In genomic region chr5:125111137-125111536, GRCm38 (mm10) we compare ENCODE assay signal across 8 mouse cellular contexts.
DNase-seq lines count a peak whose midpoint lies in the region; ATAC-seq and TF ChIP-seq lines count a peak whose summit lies in the region.

No protein-coding gene starts in this region.

- no peaks in the 10 kb centered on the region for H3K9me3 ChIP-seq in kidney, embryonic 16.5 days (ENCODE audit: low read length)
- H3K9me3 ChIP-seq in hindbrain, embryonic 14.5 days (ENCODE audit: control insufficient read depth, low read length), result no peaks in the 10 kb centered on the region

- TF ChIP-seq CTCF in gastrocnemius, adult 2 months (IDR thresholded peaks at IDR 0.05), result no peak

- H3K27ac ChIP-seq in kidney, embryonic 16.5 days (ENCODE audit: low read length), result peak overlapping the region; percentile 51
- H3K27ac ChIP-seq in gastrocnemius, adult 2 months, result peak overlapping the region; percentile 40; the same call in 1 of the 2 replicates
- peak overlapping the region; percentile 82 for H3K27ac ChIP-seq in hindbrain, embryonic 14.5 days

- WGBS in kidney, embryonic 16.5 days, result 32% methylated on average over 6 of the region's 6 CpGs
- 45% methylated on average over 6 of the region's 6 CpGs for WGBS in hindbrain, embryonic 14.5 days

- H3K36me3 ChIP-seq in kidney, embryonic 16.5 days (ENCODE audit: insufficient read depth, low read length), result peaks cover 38% of the 10 kb centered on the region
- peaks cover 44% of the 10 kb centered on the region for H3K36me3 ChIP-seq in hindbrain, embryonic 14.5 days (replicated peaks; ENCODE audit: control insufficient read depth, insufficient read depth)

- intact Hi-C loops in gastrocnemius, adult 2 months (cut with DNase I), result no loop called here

- H3K4me1 ChIP-seq in kidney, embryonic 16.5 days (ENCODE audit: insufficient read depth, low read length), result peaks cover 38% of the 10 kb centered on the region
- H3K4me1 ChIP-seq in hindbrain, embryonic 14.5 days (replicated peaks; ENCODE audit: control insufficient read depth, insufficient read depth, low read length), result peaks cover 29% of the 10 kb centered on the region

- H3K4me2 ChIP-seq in kidney, embryonic 16.5 days (replicated peaks; ENCODE audit: low read depth, low read length), result no peak overlapping the region; the same call in 1 of the 2 replicates
- no peak overlapping the region for H3K4me2 ChIP-seq in hindbrain, embryonic 14.5 days (replicated peaks)

- DNase-seq in kidney, adult 11 months, result no peak
- peak; percentile 43 for DNase-seq in ZHBTc4 (ENCODE audit: low read depth, low spot score)
- peak; percentile 90 for DNase-seq in gastrocnemius, adult 2 months
- DNase-seq in hindbrain, embryonic 14.5 days (ENCODE audit: low spot score), result no peak
- DNase-seq in lung, postnatal 4 days, result peak; percentile 48 to 67
- no peak for DNase-seq in c-Kit-positive CD71-positive TER-119-positive erythroid progenitor cells, embryonic 14.5 days (ENCODE audit: low spot score)

- H3K27me3 ChIP-seq in kidney, embryonic 16.5 days (ENCODE audit: insufficient read depth, low read length), result no peaks in the 10 kb centered on the region
- no peaks in the 10 kb centered on the region for H3K27me3 ChIP-seq in hindbrain, embryonic 14.5 days (ENCODE audit: control insufficient read depth, insufficient read depth, low read length)

- H3K9ac ChIP-seq in kidney, embryonic 16.5 days (replicated peaks; ENCODE audit: low read length), result no peak overlapping the region
- H3K9ac ChIP-seq in hindbrain, embryonic 14.5 days, result peak overlapping the region; percentile 26; the same call in 1 of the 2 replicates

- no peak overlapping the region for H3K4me3 ChIP-seq in kidney, embryonic 16.5 days (ENCODE audit: low read length)
- no peak overlapping the region for H3K4me3 ChIP-seq in gastrocnemius, adult 2 months
- no peak overlapping the region for H3K4me3 ChIP-seq in hindbrain, embryonic 14.5 days (replicated peaks; ENCODE audit: low read length)

- peak; percentile 46 for ATAC-seq in kidney, embryonic 16.5 days (ENCODE audit: low FRiP score, low TSS enrichment)
- ATAC-seq in hindbrain, embryonic 14.5 days (ENCODE audit: low FRiP score), result peak; percentile 54; the same call in 1 of the 2 replicates
- no peak for ATAC-seq in cerebellum, adult (ENCODE audit: insufficient number of reproducible peaks, low FRiP score, low TSS enrichment)

Comparison
In these comparisons a context has a peak if more than half of its experiments do, and no peak if none do; other contexts are left out.
1. DNase-seq: peak in ZHBTc4 (single experiment), gastrocnemius, adult 2 months (single experiment) and lung, postnatal 4 days (2 of 2); none in kidney, adult 11 months (single experiment), hindbrain, embryonic 14.5 days (single experiment) and c-Kit-positive CD71-positive TER-119-positive erythroid progenitor cells, embryonic 14.5 days (single experiment).
2. Peak in every context shown above with its lines, with median percentiles within 50 percentile points of each other: H3K27ac ChIP-seq.